Mouse (Mus musculus) MEL (cell line): Measurements from ENCODE around the gene Gmps. TPM values are rescaled to one million over a fixed set of nuclear protein-coding genes. Genes with fewer than 3 reads are reported as not detected.

ENCODE experiments used
- DNase-seq: peaks from one replicate; pipeline ENCODE4 v3.0.0; 2011; ENCODE audit warnings: low read depth, low spot score
- H3K27ac ChIP-seq: 2 replicates; pipeline ENCODE4 v1.5.1; 2012; ENCODE audit warnings: low read depth, mild to moderate bottlenecking, control low read depth, low read length, moderate library complexity; ENCODE audit not compliant: control insufficient read depth
- H3K27me3 ChIP-seq, 2 experiments: fragments of 150-350 bp in 1 of 2; sonication (generic) in 1 of 2; 2 replicates each; pipeline ENCODE4 v1.6.1; 2012; ENCODE audit warnings: low read length in 2 of 2, mild to moderate bottlenecking in 2 of 2, improper control_type of control experiment in 1 of 2, moderate library complexity in 1 of 2; ENCODE audit not compliant: insufficient read depth in 2 of 2, control insufficient read depth in 1 of 2
- H3K36me3 ChIP-seq, 2 experiments: 2 replicates each; pipeline ENCODE4 v1.6.1; 2012 to 2014; ENCODE audit warnings: low read length in 2 of 2, improper control_type of control experiment in 1 of 2, inconsistent platforms in 1 of 2, mild to moderate bottlenecking in 1 of 2; ENCODE audit not compliant: insufficient read depth in 2 of 2, control insufficient read depth in 1 of 2
- H3K4me1 ChIP-seq, 2 experiments: fragments of 150-350 bp in 1 of 2; sonication (generic) in 1 of 2; 2 replicates each; pipeline ENCODE4 v1.6.1; 2012; ENCODE audit warnings: low read length in 2 of 2, improper control_type of control experiment in 1 of 2, mild to moderate bottlenecking in 1 of 2; ENCODE audit not compliant: insufficient read depth in 2 of 2, control insufficient read depth in 1 of 2
- H3K4me3 ChIP-seq, 2 experiments: fragments of 150-350 bp in 1 of 2; sonication (generic) in 1 of 2; 2 replicates each; pipeline ENCODE4 v1.5.1; 2012; ENCODE audit warnings: low read depth in 2 of 2, low read length in 2 of 2, mild to moderate bottlenecking in 2 of 2, moderate library complexity in 2 of 2, control low read depth in 1 of 2, improper control_type of control experiment in 1 of 2; ENCODE audit not compliant: control insufficient read depth in 1 of 2, insufficient read depth in 1 of 2
- H3K79me2 ChIP-seq: 2 replicates; pipeline ENCODE4 v1.6.1; 2012; ENCODE audit warnings: mild to moderate bottlenecking, low read length, moderate library complexity; ENCODE audit not compliant: control insufficient read depth, poor library complexity, insufficient read depth
- H3K9ac ChIP-seq: 2 replicates; pipeline ENCODE4 v1.6.1; 2012; ENCODE audit warnings: low read depth, mild to moderate bottlenecking, control low read depth, low read length, moderate library complexity; ENCODE audit not compliant: control insufficient read depth, poor library complexity, severe bottlenecking
- H3K9me3 ChIP-seq: fragments of 150-350 bp; sonication (generic); replicated peaks from 2 replicates; pipeline ENCODE4 v1.6.1; 2012; ENCODE audit warnings: mild to moderate bottlenecking, low read length, improper control_type of control experiment, moderate library complexity; ENCODE audit not compliant: insufficient read depth
- CTCF ChIP-seq, 3 experiments: IDR thresholded peaks in 2 of 3; conservative IDR thresholded peaks in 1 of 3; 2 replicates each; pipeline ENCODE4 v1.5.1; 2011 to 2012; ENCODE audit warnings: low read length in 3 of 3, low read depth in 2 of 3, mild to moderate bottlenecking in 2 of 3, improper control_type of control experiment in 1 of 3, inconsistent platforms in 1 of 3, mixed read lengths in 1 of 3, moderate library complexity in 1 of 3; ENCODE audit not compliant: control insufficient read depth in 1 of 3, insufficient read depth in 1 of 3, poor library complexity in 1 of 3, severe bottlenecking in 1 of 3
- ELF1 ChIP-seq: IDR thresholded peaks from 2 replicates; pipeline ENCODE4 v1.6.1; 2014; ENCODE audit warnings: low read depth, mild to moderate bottlenecking, inconsistent platforms, low read length, improper control_type of control experiment, moderate library complexity
- EP300 ChIP-seq, 2 experiments: IDR thresholded peaks; 2 replicates each; pipeline ENCODE4 v1.6.1; 2011; ENCODE audit warnings: improper control_type of control experiment in 2 of 2, low read length in 2 of 2, low read depth in 1 of 2, mild to moderate bottlenecking in 1 of 2
- GATA1 ChIP-seq: IDR thresholded peaks from 2 replicates; pipeline ENCODE4 v1.6.1; 2011; ENCODE audit warnings: low read depth, low read length, improper control_type of control experiment
- HCFC1 ChIP-seq: IDR thresholded peaks from 2 replicates; pipeline ENCODE4 v1.6.1; 2012; ENCODE audit warnings: low read depth, mild to moderate bottlenecking, inconsistent platforms, low read length, improper control_type of control experiment, moderate library complexity
- MXI1 ChIP-seq: IDR thresholded peaks from 2 replicates; pipeline ENCODE4 v1.6.1; 2011; ENCODE audit warnings: mild to moderate bottlenecking, low read depth, low read length, improper control_type of control experiment
- NRF1 ChIP-seq: IDR thresholded peaks from 2 replicates; pipeline ENCODE4 v1.6.1; 2014; ENCODE audit warnings: low read depth, mild to moderate bottlenecking, inconsistent platforms, low read length, improper control_type of control experiment, moderate library complexity; ENCODE audit not compliant: poor library complexity, insufficient read depth, severe bottlenecking
- RAD21 ChIP-seq: IDR thresholded peaks from 2 replicates; pipeline ENCODE4 v1.6.1; 2011; ENCODE audit warnings: mild to moderate bottlenecking, low read depth, low read length, improper control_type of control experiment
- TBP ChIP-seq: IDR thresholded peaks from 2 replicates; pipeline ENCODE4 v1.8.0; 2011; ENCODE audit warnings: low read depth, low read length, improper control_type of control experiment
- UBTF ChIP-seq: IDR thresholded peaks from 2 replicates; pipeline ENCODE4 v1.6.1; 2012; ENCODE audit warnings: low read depth, mild to moderate bottlenecking, inconsistent platforms, low read length, improper control_type of control experiment, moderate library complexity, borderline replicate concordance; ENCODE audit not compliant: insufficient read depth
- ZKSCAN1 ChIP-seq: IDR thresholded peaks from 2 replicates; pipeline ENCODE4 v1.6.1; 2012; ENCODE audit warnings: low read depth, mild to moderate bottlenecking, inconsistent platforms, low read length, improper control_type of control experiment, moderate library complexity
- polyA plus RNA-seq, 2 experiments: library from polyadenylated mRNA; stranded (reverse) in 1 of 2; unstranded in 1 of 2; fragments of >175 nt in 1 of 2; fragments of >200 nt in 1 of 2; gene quantifications; 2 replicates each; pipeline versions ENCODE4 v1.2.1 to v1.2.4; 2012; ENCODE audit warnings: low replicate concordance in 2 of 2, low read depth in 1 of 2; ENCODE audit not compliant: insufficient read length in 2 of 2, insufficient read depth in 1 of 2, missing spikeins in 1 of 2
- total RNA-seq: library from RNA; depleted of rRNA; stranded (reverse); fragments of 300-350 nt; gene quantifications from 2 replicates; pipeline ENCODE4 v1.2.3, GENCODE M21; 2012

Gene Gmps
- total and polyA plus RNA-seq, 3 experiments = 31.6 to 59.3 (median 41.8) TPM

DNA sequence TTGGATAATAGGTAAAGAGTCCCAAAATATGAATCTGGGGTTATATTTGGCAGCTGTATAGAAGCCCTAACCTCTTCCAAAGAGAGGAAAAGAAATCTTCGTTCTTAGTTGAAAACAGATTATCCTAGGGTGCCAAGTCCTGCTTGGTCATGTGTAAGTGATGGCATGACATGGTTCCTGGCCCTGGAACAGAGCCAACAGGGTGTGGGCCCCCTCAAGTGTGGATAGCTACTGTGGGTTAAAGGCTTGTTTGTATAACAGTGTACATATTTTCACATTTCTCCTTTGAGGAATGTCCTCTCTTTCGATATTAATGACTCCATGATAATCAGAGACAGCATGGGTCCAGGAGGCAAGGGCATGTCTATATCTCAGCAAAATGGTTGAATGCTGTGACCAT, 37.0 kb upstream of the Gmps start:
- no peak for DNase-seq

DNA sequence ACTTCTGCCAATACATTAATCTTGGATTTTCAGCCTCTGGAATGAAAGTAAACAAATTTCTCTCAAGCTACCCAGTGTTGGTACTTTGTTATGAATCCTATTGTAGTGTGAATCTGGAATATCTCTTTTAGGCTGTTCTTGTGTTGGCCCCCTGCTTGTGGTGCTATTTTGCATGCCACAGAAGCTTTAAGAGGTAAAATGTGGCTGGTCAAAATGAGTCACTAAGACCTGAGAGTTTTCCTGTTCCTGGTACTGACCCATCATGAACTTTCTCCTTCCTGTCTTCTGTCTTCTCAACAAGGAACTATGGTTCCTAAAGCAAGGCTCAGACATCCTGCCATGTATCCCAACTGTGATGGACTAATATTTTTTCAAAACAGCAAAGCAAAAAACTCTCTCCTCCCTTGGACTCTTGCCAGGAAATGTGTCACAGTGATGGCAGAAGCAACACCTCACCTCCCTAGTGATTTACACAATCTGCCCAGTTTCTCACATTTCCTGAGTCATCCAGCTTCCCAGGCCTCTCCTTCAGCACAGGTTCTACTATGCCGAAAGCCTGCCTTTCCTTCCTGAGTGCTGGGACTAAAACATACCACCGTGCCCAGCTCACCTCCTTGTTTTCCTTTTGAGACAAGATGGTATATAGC, 34.6 kb upstream of the Gmps start:
- Histone ChIP-seq H3K27ac (no peak overlapping the region), H3K27me3 (no peaks in the 10 kb centered on the region)
- TF ChIP-seq ZKSCAN1 (no peak), EP300 (IDR thresholded peaks at IDR 0.05; ENCODE audit: low read depth in 1 of 2, low read length in 2 of 2) (no peak), CTCF (IDR thresholded peaks at IDR 0.05 in 2 of 3, conservative IDR thresholded peaks at IDR 0.05 in 1 of 3; ENCODE audit: control insufficient read depth in 1 of 3, insufficient read depth in 1 of 3, low read depth in 2 of 3, low read length in 3 of 3, poor library complexity in 1 of 3, severe bottlenecking in 1 of 3) (no peak), NRF1 (no peak), ELF1 (no peak), HCFC1 (no peak), RAD21 (no peak), TBP (no peak)
- TF ChIP-seq, all 39 proteins: peak for 0
- Histone ChIP-seq H3K4me3 (no peak overlapping the region), H3K36me3 (peaks cover 0 to 10% of the 10 kb centered on the region in 2 experiments; a peak in 2 of 4 replicates), H3K4me1 (no peaks in the 10 kb centered on the region), H3K9ac (no peak overlapping the region), H3K79me2 (no peaks in the 10 kb centered on the region), H3K9me3 (no peaks in the 10 kb centered on the region)
- DNase-seq = no peak

More for the DNA sequence above, 37.0 kb upstream of the Gmps start:
- no peak overlapping the region for H3K27ac ChIP-seq
- H3K9ac ChIP-seq = no peak overlapping the region
- no peaks in the 10 kb centered on the region for H3K79me2 ChIP-seq
- H3K4me1 ChIP-seq = no peaks in the 10 kb centered on the region
- peaks cover 0 to 10% of the 10 kb centered on the region in 2 experiments; a peak in 2 of 4 replicates for H3K36me3 ChIP-seq
- no peaks in the 10 kb centered on the region for H3K27me3 ChIP-seq
- no peak for TF ChIP-seq EP300 (IDR thresholded peaks at IDR 0.05; ENCODE audit: low read depth in 1 of 2, low read length in 2 of 2)
- H3K4me3 ChIP-seq = no peak overlapping the region
- H3K9me3 ChIP-seq = no peaks in the 10 kb centered on the region

DNA sequence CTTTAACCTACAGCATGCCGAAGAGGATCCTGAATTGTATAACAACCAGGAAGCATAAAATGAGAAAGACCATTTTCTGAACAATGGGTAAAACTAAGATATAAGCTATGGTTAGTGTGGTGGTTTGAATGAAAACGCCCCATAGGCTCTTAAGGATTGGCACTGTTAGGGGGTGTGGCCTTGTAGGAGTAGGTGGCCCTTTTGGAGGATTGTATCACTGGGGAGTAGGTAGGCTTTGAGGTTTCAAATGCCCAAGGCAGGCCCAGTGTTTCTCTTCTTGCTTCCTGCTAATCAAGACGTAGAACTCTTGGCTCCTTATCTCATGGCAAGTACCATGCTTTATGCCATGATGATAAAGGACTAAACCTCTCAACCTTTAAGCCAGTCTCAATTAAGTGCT, 26.1 kb upstream of the Gmps start:
- H3K79me2 ChIP-seq = 0 out of 2 replicates have a peak, but pooled peaks cover 2% of the 10 kb centered on the region
- DNase-seq = peak; percentile 43
- H3K36me3 ChIP-seq = peaks cover 1 to 11% of the 10 kb centered on the region in 2 experiments; a peak in 3 of 4 replicates
- no peak overlapping the region for H3K4me3 ChIP-seq
- H3K4me1 ChIP-seq = peaks cover 0 to 6% of the 10 kb centered on the region in 2 experiments; a peak in 2 of 4 replicates
- H3K27ac ChIP-seq = no peak overlapping the region
- no peak overlapping the region for H3K9ac ChIP-seq
- no peak for TF ChIP-seq MXI1
- TF ChIP-seq ELF1 = no peak
- peak; percentile 37; the same call in 1 of the 2 replicates for TF ChIP-seq GATA1
- no peak for TF ChIP-seq UBTF
- H3K9me3 ChIP-seq = no peaks in the 10 kb centered on the region
- no peaks in the 10 kb centered on the region for H3K27me3 ChIP-seq
